Mouse (Mus musculus) frontal cortex, postnatal 14 days (tissue): ENCODE results near the gene Olfr1045.
"Not testable (repeated sequence)": the region's sequence is repeated elsewhere in the genome, so short reads cannot be mapped to it uniquely, and the experiment has no call there.

Experiments
- DNase-seq, 2 experiments: peaks; one replicate each; pipeline ENCODE4 v3.0.0; 2022; ENCODE audit warnings: low spot score in 2 of 2

Gene Olfr1045

DNA sequence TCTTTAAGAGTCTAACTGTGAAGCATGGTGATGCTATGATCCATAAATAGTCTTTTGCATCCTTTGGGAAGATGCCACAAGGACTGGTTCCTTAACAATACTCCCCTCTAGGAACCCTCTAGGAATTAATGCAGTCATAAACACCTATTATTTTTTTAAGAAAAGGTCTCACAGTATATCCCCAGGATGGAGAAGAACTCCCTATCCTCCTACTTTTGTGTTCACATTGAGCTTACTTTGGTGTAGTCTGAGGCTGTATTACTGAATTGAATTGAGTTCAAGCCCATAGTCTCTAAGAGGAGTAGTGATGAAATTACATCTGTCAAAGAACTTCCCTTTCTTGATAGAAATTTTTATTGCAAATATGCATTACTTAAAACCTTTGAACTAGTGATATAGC lies at the start of gene Olfr1045:
TSS of gene Olfr1045 (minus strand) at position 101 of the 400 bp plus-strand sequence.
- DNase-seq: no peak

DNA sequence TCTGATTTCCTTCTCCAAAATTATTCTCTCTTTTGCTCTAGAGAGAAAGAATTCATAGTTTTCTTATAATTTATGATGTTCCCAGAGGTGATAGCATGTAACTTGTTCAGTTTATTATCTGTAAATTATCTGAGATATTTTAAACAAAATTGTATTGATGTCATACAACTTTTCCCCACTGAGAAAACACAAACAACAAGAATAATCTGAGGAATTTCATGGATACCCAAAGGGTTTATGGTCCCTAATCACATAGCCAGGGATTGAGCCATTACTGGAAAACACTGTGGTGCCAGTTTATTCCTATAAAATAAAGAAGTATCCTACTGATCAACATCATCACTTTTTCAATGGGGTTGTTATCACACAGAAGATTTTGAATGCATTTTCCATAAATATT lies 37.4 kb upstream of the Olfr1045 start, which contains the start of gene Olfr1048:
TSS of gene Olfr1048 (minus strand) at position 101 of the 400 bp plus-strand sequence.
- no peak for DNase-seq

DNA sequence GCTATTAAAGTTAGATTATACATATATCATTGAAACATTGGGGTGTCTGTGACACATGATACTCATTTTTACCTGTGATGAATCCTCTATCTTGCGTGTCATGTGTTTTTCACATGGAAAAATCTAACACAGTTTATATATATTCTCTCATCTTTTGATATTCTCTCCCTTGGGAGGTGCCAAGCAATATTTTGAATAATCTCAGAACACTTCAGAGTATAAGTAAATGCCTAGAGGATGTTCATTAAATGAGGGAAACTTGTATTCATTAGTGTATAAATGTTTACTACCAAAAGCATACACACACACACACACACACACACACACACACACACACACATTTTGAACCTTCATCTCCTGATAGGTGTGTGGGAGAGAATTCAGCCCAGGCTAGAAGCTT lies 28.5 kb upstream of the Olfr1045 start, which contains the start of gene Olfr1047:
TSS of gene Olfr1047 (minus strand) at position 101 of the 400 bp plus-strand sequence.
- no peak for DNase-seq

DNA sequence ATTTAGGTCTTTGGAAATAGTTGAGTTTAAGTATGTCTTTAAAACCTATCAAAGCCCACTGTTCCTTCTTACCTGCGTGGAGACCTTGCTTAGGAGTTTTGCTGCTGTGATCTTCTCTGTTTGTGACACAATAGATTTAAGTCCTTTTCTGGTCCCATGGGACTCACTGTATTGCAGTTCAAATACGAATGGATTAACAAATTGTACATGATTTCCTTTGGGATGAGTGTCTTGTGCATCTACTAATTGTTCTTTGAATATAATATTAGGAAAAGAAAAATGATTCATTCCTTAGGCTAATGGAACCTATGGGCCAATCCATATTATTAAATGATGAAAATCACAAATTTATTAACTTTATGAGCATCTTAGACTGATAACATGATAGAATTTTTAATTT lies 16.4 kb upstream of the Olfr1045 start, which contains the start of gene Olfr1046:
TSS of gene Olfr1046 (minus strand) at position 101 of the 400 bp plus-strand sequence.
- DNase-seq: no peak

DNA sequence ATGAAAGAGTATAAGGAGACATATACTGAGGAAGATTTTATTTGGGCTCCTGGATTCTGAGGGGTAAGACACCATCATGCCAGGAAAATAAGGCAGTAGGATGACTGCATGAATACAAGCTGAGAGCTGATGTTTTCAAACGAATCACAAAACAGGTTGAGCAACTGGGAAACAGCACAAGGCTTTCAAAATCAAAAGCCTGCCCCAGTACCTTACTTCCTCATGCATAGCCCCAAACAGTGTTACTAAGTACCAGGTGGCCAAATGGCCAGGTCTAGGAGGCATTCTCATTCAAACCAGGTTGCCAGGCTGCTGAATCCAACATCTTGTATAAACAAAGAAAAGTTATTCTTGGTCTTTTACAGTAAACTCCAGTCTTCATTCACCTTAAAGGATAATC lies 6.9 kb downstream of the Olfr1045 start:
- no peak for DNase-seq

DNA sequence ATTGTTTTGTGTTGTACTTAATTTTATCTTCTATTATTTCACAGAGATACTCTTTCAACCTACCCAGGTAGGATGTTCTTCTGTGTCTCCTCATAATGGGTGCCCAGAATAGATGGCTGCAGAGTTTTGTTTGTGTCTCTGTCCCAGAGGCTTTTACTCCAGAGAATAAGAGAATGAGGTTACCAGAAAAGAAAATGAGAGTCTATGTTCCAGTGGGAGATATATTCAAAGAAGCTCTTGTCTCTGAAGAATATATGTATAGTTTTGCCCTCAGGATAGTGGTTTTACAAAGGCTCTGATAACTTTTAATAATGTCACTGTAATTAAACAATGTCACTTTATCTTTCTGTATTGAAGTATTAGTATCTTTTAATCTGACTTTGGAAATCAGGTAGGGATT lies 17.2 kb downstream of the Olfr1045 start, which contains the start of gene Olfr52:
TSS of gene Olfr52 (minus strand) at position 101 of the 400 bp plus-strand sequence.
- DNase-seq: no peak

DNA sequence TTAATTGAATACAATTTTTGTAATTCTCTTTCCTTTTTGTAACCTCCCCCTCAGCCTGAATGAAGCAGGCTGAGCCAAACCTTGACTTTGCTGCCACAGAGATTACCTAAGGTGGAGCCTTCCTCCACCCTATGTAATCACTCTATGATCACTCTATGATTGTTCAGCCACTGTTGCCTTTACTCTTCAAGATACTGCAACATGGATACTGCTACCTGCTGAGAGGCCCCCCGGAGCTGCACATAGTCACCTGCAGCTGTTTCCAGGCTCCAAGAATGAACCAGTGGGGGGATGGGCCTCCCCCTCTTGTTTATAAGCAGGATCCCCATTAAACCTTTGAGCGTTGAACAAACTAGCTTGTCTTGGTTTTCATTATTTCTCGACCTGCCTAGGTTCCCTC lies 22.9 kb downstream of the Olfr1045 start:
- no peak for DNase-seq

DNA sequence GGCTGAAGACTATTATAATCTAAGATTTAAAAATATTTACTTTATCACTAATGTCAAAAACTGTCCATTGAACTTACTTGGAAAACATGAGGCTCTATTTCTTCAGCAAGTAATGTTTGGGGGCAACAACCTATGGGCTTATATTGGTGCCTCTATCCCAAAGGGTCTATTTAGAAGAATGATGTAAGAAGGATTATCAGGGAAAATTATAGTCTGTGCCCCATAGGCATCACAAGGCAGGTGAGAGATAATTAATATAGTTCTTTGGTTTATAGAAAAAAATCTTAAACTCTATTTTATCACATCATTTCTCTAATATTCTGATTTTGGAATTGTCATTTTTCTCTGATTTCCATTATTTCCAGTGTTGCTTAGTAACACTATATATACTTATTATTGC lies 25.1 kb downstream of the Olfr1045 start, which contains the start of gene Olfr1044:
TSS of gene Olfr1044 (minus strand) at position 101 of the 400 bp plus-strand sequence.
- no peak for DNase-seq

DNA sequence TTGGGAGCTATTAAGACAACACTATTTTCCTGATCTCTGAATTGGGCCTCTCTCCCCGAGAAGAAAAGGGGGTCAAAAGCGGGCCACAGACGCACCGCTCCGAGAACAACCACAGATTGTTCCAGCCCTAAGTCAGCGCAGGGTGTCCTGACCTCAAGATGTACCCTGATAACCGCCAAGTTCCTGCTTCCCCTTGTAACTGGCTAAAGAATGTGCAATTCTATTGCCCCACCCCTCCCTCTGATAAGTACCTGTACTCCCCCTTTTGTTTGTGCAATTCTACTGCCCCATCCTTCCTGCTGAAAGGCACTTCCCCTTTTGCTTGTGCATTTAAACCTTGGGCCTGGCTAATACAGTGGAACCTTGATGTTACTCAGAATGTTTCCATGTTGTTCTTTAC lies 27.4 kb downstream of the Olfr1045 start:
- not testable (repeated sequence) for DNase-seq

DNA sequence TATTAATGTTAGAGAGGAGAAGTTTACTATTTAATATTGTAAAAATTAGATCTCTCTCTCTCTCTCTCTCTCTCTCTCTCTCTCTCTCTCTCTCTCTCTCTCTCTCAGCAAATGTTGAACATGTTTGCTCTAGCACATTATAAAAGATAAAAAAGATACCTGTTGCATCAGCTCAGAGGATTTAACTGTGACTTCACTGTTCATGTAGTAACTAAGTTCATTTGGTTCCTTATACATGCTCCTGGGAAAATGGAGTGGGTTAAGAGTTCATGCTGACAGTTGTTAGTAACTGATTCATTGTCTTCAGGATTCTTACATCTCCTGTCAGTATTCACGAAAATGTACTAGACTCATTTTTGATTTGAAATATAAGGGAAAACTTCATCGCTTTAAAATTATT lies 35.4 kb downstream of the Olfr1045 start, which contains the start of gene Olfr1043:
TSS of gene Olfr1043 (minus strand) at position 101 of the 400 bp plus-strand sequence.
- DNase-seq: no peak

DNA sequence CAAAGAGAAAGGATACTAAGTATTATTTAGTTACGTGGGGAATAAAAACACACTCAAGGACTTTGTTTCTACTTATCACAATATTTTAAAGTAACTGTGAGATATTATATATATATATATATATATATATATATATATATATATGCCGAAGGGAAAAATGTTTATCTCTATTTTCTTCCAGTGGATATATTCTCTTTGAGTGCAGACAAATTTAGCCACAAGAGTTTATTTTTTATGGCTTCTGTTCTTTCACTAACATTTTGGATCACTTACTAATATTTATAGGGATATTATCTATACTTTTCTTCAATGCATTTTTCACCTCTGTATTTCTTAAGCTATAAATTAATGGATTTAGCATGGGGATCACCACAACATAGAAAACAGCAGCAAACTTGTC lies 41.1 kb downstream of the Olfr1045 start, which contains the start of gene Olfr1042:
TSS of gene Olfr1042 (minus strand) at position 101 of the 400 bp plus-strand sequence.
- DNase-seq: no peak

DNA sequence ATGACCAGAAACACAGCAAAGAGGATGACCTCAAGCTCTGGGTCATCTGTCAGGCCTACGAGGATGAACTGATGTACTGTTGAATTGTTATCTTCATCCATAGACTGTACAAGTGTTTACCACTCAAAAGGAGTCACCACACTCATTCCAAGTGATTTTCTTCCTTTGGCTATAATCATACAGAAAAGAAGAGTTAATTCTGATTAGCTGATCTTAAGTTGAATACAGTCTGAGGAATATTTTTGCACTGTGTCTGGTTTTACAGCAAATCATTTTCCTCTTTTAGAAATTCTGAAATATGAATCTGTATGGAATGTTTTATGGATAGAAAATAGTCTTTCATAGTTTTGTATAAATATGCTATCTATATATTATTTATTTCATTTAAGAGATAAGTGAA lies 56.2 kb downstream of the Olfr1045 start, which contains the start of gene Olfr1040:
TSS of gene Olfr1040 (minus strand) at position 101 of the 400 bp plus-strand sequence.
- no peak for DNase-seq
